Comparison of ENCODE assay signal across 29 mouse cellular contexts in genomic region chrX:99872632-99873201, GRCm38 (mm10). TPM values are rescaled to one million over a fixed set of nuclear protein-coding genes. Genes with fewer than 3 reads are reported as not detected.
DNase-seq lines count a peak whose midpoint lies in the region; ATAC-seq and TF ChIP-seq lines count a peak whose summit lies in the region.
"Had no signal": no experiment of that assay in that cellular context is flagged by ENCODE, and none has a peak within 500 bp of the region (broad histone marks: within the 10 kb centered on the region; RNA-seq: fewer than 3 reads in every experiment).

No protein-coding gene starts in this region.

- H3K4me1 ChIP-seq in heart, embryonic 12.5 days (replicated peaks) = peaks cover 12% of the 10 kb centered on the region
- no peaks in the 10 kb centered on the region for H3K4me1 ChIP-seq in lung, embryonic 16.5 days (replicated peaks; ENCODE audit: control insufficient read depth, insufficient read depth, low read length)
- H3K4me1 ChIP-seq in heart, postnatal 0 days (ENCODE audit: control insufficient read depth, insufficient read depth) = no peaks in the 10 kb centered on the region
- H3K4me1 ChIP-seq in intestine, embryonic 16.5 days (ENCODE audit: control insufficient read depth, insufficient read depth, low read length) = no peaks in the 10 kb centered on the region
- H3K4me1 ChIP-seq: forebrain, embryonic 15.5 days; hindbrain, embryonic 13.5 days; limb, embryonic 15.5 days; liver, embryonic 13.5 days; midbrain, embryonic 10.5 days; midbrain, embryonic 15.5 days; neural tube, embryonic 15.5 days had no signal

- H3K36me3 ChIP-seq in heart, embryonic 12.5 days = no peaks in the 10 kb centered on the region
- H3K36me3 ChIP-seq in lung, embryonic 16.5 days (ENCODE audit: control insufficient read depth, insufficient read depth, low read length) = no peaks in the 10 kb centered on the region
- no peaks in the 10 kb centered on the region for H3K36me3 ChIP-seq in heart, postnatal 0 days (replicated peaks; ENCODE audit: control insufficient read depth, insufficient read depth, low read length)
- no peaks in the 10 kb centered on the region for H3K36me3 ChIP-seq in intestine, embryonic 16.5 days (ENCODE audit: control insufficient read depth, insufficient read depth, low read length)
- H3K36me3 ChIP-seq: embryonic facial prominence, embryonic 13.5 days; forebrain, embryonic 10.5 days; forebrain, embryonic 15.5 days; hindbrain, embryonic 13.5 days; limb, embryonic 10.5 days; limb, embryonic 15.5 days; liver, embryonic 13.5 days; midbrain, embryonic 10.5 days; midbrain, embryonic 15.5 days; neural tube, embryonic 15.5 days had no signal

- H3K9ac ChIP-seq in heart, embryonic 12.5 days = no peak overlapping the region
- no peak overlapping the region for H3K9ac ChIP-seq in lung, embryonic 16.5 days (ENCODE audit: low read length)
- no peak overlapping the region for H3K9ac ChIP-seq in heart, postnatal 0 days (replicated peaks; ENCODE audit: low read depth, low read length)
- H3K9ac ChIP-seq in intestine, embryonic 16.5 days (ENCODE audit: low read depth, low read length) = no peak overlapping the region
- H3K9ac ChIP-seq: embryonic facial prominence, embryonic 13.5 days; forebrain, embryonic 15.5 days; hindbrain, embryonic 13.5 days; limb, embryonic 15.5 days; liver, embryonic 13.5 days; midbrain, embryonic 15.5 days; neural tube, embryonic 15.5 days had no signal

- no peaks in the 10 kb centered on the region for H3K27me3 ChIP-seq in heart, embryonic 12.5 days (replicated peaks)
- no peaks in the 10 kb centered on the region; the same call in none of the 2 replicates for H3K27me3 ChIP-seq in lung, embryonic 16.5 days (ENCODE audit: control insufficient read depth, insufficient read depth, low read depth, low read length)
- H3K27me3 ChIP-seq in heart, postnatal 0 days (ENCODE audit: control insufficient read depth, insufficient read depth, low read length) = no peaks in the 10 kb centered on the region
- peaks cover 3% of the 10 kb centered on the region; the same call in 1 of the 2 replicates for H3K27me3 ChIP-seq in intestine, embryonic 16.5 days (replicated peaks; ENCODE audit: control insufficient read depth, insufficient read depth, low read length)
- H3K27me3 ChIP-seq: forebrain, embryonic 15.5 days had no signal

- no peak overlapping the region for H3K4me2 ChIP-seq in heart, embryonic 12.5 days
- no peak overlapping the region for H3K4me2 ChIP-seq in lung, embryonic 16.5 days (ENCODE audit: low read depth, low read length)
- no peak overlapping the region for H3K4me2 ChIP-seq in heart, postnatal 0 days (ENCODE audit: low read depth, low read length)
- H3K4me2 ChIP-seq in intestine, embryonic 16.5 days (ENCODE audit: low read depth, low read length) = no peak overlapping the region
- H3K4me2 ChIP-seq: embryonic facial prominence, embryonic 13.5 days; forebrain, embryonic 15.5 days; hindbrain, embryonic 13.5 days; limb, embryonic 15.5 days; liver, embryonic 13.5 days; midbrain, embryonic 15.5 days; neural tube, embryonic 15.5 days had no signal

- H3K4me3 ChIP-seq in heart, embryonic 12.5 days = no peak overlapping the region
- no peak overlapping the region for H3K4me3 ChIP-seq in lung, embryonic 16.5 days (ENCODE audit: low read length)
- no peak overlapping the region for H3K4me3 ChIP-seq in heart, postnatal 0 days (ENCODE audit: low read depth, low read length)
- no peak overlapping the region for H3K4me3 ChIP-seq in intestine, embryonic 16.5 days (ENCODE audit: low read length)
- H3K4me3 ChIP-seq: embryonic facial prominence, embryonic 13.5 days; forebrain, embryonic 10.5 days; forebrain, embryonic 15.5 days; hindbrain, embryonic 13.5 days; limb, embryonic 10.5 days; limb, embryonic 15.5 days; liver, embryonic 13.5 days; midbrain, embryonic 10.5 days; midbrain, embryonic 15.5 days; neural tube, embryonic 15.5 days had no signal

- TF ChIP-seq CTCF in heart, postnatal 0 days (IDR thresholded peaks at IDR 0.05; ENCODE audit: low read depth) = no peak

- ATAC-seq in heart, embryonic 12.5 days (ENCODE audit: insufficient number of reproducible peaks, low FRiP score) = peak; percentile 18; the same call in 1 of the 2 replicates
- peak; percentile 68 for ATAC-seq in lung, embryonic 16.5 days (ENCODE audit: low read depth)
- ATAC-seq in heart, postnatal 0 days (ENCODE audit: insufficient read depth, low read depth) = peak; percentile 80
- ATAC-seq in intestine, embryonic 16.5 days = no peak
- ATAC-seq: intestine, postnatal 0 days; midbrain, embryonic 15.5 days had no signal

- TF ChIP-seq EP300 in heart, postnatal 0 days (IDR thresholded peaks at IDR 0.05; ENCODE audit: low read depth) = no peak

- H3K9me3 ChIP-seq in heart, embryonic 12.5 days (replicated peaks) = no peaks in the 10 kb centered on the region
- H3K9me3 ChIP-seq in lung, embryonic 16.5 days (ENCODE audit: control insufficient read depth, low read length) = no peaks in the 10 kb centered on the region
- no peaks in the 10 kb centered on the region for H3K9me3 ChIP-seq in heart, postnatal 0 days (replicated peaks; ENCODE audit: control insufficient read depth, low read length)
- H3K9me3 ChIP-seq in intestine, embryonic 16.5 days (ENCODE audit: control insufficient read depth, low read length) = no peaks in the 10 kb centered on the region
- H3K9me3 ChIP-seq: embryonic facial prominence, embryonic 13.5 days; forebrain, embryonic 10.5 days; forebrain, embryonic 15.5 days; hindbrain, embryonic 13.5 days; limb, embryonic 10.5 days; limb, embryonic 15.5 days; liver, embryonic 13.5 days; midbrain, embryonic 10.5 days; midbrain, embryonic 15.5 days; neural tube, embryonic 15.5 days had no signal

- H3K27ac ChIP-seq in heart, embryonic 12.5 days (ENCODE audit: poor library complexity, severe bottlenecking) = peak overlapping the region; percentile 67
- no peak overlapping the region for H3K27ac ChIP-seq in lung, embryonic 16.5 days (ENCODE audit: low read length)
- H3K27ac ChIP-seq in heart, postnatal 0 days (ENCODE audit: low read depth) = peak overlapping the region; percentile 79
- no peak overlapping the region for H3K27ac ChIP-seq in intestine, embryonic 16.5 days (ENCODE audit: low read length)
- H3K27ac ChIP-seq: embryonic facial prominence, embryonic 13.5 days; forebrain, embryonic 10.5 days; forebrain, embryonic 15.5 days; hindbrain, embryonic 13.5 days; limb, embryonic 10.5 days; limb, embryonic 15.5 days; liver, embryonic 13.5 days; midbrain, embryonic 10.5 days; midbrain, embryonic 15.5 days; neural tube, embryonic 15.5 days had no signal

- WGBS in heart, embryonic 12.5 days = 49% methylated on average over 3 of the region's 3 CpGs
- 48% methylated on average over 3 of the region's 3 CpGs for WGBS in lung, embryonic 16.5 days
- WGBS in heart, postnatal 0 days = 32% methylated on average over 3 of the region's 3 CpGs
- WGBS in intestine, embryonic 16.5 days = 74% methylated on average over 3 of the region's 3 CpGs

- DNase-seq in heart, adult 8-10 months (ENCODE audit: low spot score) = no peak
- DNase-seq in lung, postnatal 25 days (ENCODE audit: low spot score) = no peak
- DNase-seq in heart, postnatal 0 days (ENCODE audit: low spot score) = peak; percentile 29
- DNase-seq: adrenal gland, postnatal 25 days; B cell, adult 2 months; cerebellum, adult 18-20 months; gastrocnemius, postnatal 10 days; kidney, adult 9 months; kidney, postnatal 10 days; layer of hippocampus, postnatal 36 days; liver, embryonic 13.5 days; lung, adult 2 months; retina, postnatal 1 day; right cerebral cortex, postnatal 14 days had no signal

RNA-seq across cellular contexts. Expression of gene Tmem28, which starts 51.9 kb away (rescaled TPM):
- not detected in 2 replicates for polyA plus RNA-seq in heart, embryonic 12.5 days (2016; fragmentation: Nextera tagmentation; extraction: Ambion mirVana)
- total RNA-seq in heart, adult 8-10 months (2022) = under 1 TPM in 2 of 4 experiments, not detected in 2; 0.09 to 0.11 TPM
- polyA plus RNA-seq in lung, embryonic 16.5 days (2015; fragmentation: Nextera tagmentation; extraction: Ambion mirVana) = not detected in 2 replicates
- not detected in 2 replicates for total RNA-seq in heart, postnatal 0 days (2014; rRNA removed; ENCODE audit: low replicate concordance)
- not detected in 2 replicates for polyA plus RNA-seq in heart, postnatal 0 days (2015; fragmentation: Nextera tagmentation; extraction: Ambion mirVana)
- polyA plus RNA-seq in intestine, embryonic 16.5 days (2015; fragmentation: Nextera tagmentation; extraction: Ambion mirVana) = 0.06 and 0.07 TPM in 2 replicates
- total RNA-seq: common myeloid progenitor, adult 5-6 weeks; granulocyte monocyte progenitor cell, adult 5-6 weeks had no signal
- polyA plus RNA-seq: liver, embryonic 13.5 days had no signal

Comparison
In these comparisons a context has a peak if more than half of its experiments do, and no peak if none do; other contexts are left out.
1. H3K27ac ChIP-seq: peak in heart, embryonic 12.5 days (single experiment) and heart, postnatal 0 days (single experiment); none in lung, embryonic 16.5 days (single experiment) and intestine, embryonic 16.5 days (single experiment).